Mouse (Mus musculus): ENCODE measurements around the gene Cd93.

DNA sequence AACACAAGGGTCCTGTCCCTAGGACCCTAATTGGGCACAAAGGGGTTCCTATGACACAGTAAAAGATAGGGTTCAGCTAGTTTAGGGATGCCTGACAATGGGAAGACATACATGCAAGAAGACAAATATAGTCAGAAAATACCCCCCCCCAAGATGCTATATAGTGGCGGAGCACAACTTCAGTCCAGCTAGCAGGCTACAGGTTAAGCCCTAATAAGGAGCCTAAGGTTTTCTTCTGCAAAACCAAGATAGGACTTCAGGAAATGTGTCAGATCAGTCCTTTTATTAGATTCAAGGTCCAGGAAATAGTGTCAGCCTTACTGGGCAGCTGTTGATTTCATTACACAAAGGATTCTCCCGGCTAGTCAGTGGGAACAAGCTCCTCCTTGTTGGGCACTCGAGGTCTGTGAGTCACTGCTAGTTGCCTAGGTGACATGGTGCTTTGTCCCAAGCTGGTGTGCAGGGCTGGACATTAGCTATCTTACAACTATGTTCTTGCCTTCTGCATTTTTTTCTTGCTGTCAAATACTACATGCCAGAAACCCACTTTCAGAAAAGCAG lies 34.9 kb upstream of the Cd93 start:
- TF ChIP-seq POLR2A (IDR thresholded peaks at IDR 0.05; ENCODE audit: borderline replicate concordance, extremely low read depth, low read depth, low read length) (no peak), CTCF (IDR thresholded peaks at IDR 0.05; ENCODE audit: insufficient read depth, low read length) (no peak)

All from lung, adult 2 months (tissue).